ENCODE assay signal across 19 mouse cellular contexts in genomic region chr4:35322432-35323173, GRCm38 (mm10).
DNase-seq lines count a peak whose midpoint lies in the region; ATAC-seq and TF ChIP-seq lines count a peak whose summit lies in the region.
"Had no signal": no experiment of that assay in that cellular context is flagged by ENCODE, and none has a peak within 500 bp of the region (broad histone marks: within the 10 kb centered on the region; RNA-seq: fewer than 3 reads in every experiment).

No protein-coding gene starts in this region.

- H3K27ac ChIP-seq in stomach, embryonic 15.5 days, result no peak overlapping the region
- no peak overlapping the region for H3K27ac ChIP-seq in stomach, postnatal 0 days (replicated peaks)
- H3K27ac ChIP-seq in liver, embryonic 12.5 days, result no peak overlapping the region
- H3K27ac ChIP-seq in liver, embryonic 16.5 days (ENCODE audit: low read length), result no peak overlapping the region
- H3K27ac ChIP-seq in forebrain, embryonic 15.5 days (replicated peaks), result no peak overlapping the region
- no peak overlapping the region for H3K27ac ChIP-seq in hindbrain, postnatal 0 days
- H3K27ac ChIP-seq: embryonic facial prominence, embryonic 12.5 days; forebrain, embryonic 13.5 days; gastrocnemius, adult 2 months; heart, embryonic 13.5 days had no signal

- DNase-seq in stomach, postnatal 0 days (ENCODE audit: low spot score), result no peak
- DNase-seq in hindbrain, postnatal 0 days (ENCODE audit: low spot score), result no peak
- DNase-seq in gastrocnemius, postnatal 10 days, result no peak
- no peak for DNase-seq in thymus, postnatal 4 days
- DNase-seq: adrenal gland, postnatal 10 days; cerebellum, adult 11-12 months; cerebellum, adult 9-10 months; cerebellum, postnatal 25 days; gastrocnemius, adult 2 months; gastrocnemius, postnatal 36 days; heart, postnatal 36 days had no signal

- 88% methylated on average over 2 of the region's 2 CpGs for WGBS in stomach, embryonic 15.5 days
- WGBS in stomach, postnatal 0 days, result 83% methylated on average over 2 of the region's 2 CpGs
- WGBS in liver, embryonic 12.5 days (ENCODE audit: insufficient replicate concordance), result 59% methylated on average over 2 of the region's 2 CpGs
- 55% methylated on average over 2 of the region's 2 CpGs for WGBS in liver, embryonic 16.5 days (ENCODE audit: insufficient replicate concordance)
- WGBS in forebrain, embryonic 15.5 days, result 93% methylated on average over 2 of the region's 2 CpGs
- 88% methylated on average over 2 of the region's 2 CpGs for WGBS in hindbrain, postnatal 0 days

- no peaks in the 10 kb centered on the region for H3K36me3 ChIP-seq in stomach, embryonic 15.5 days
- H3K36me3 ChIP-seq in stomach, postnatal 0 days (ENCODE audit: control insufficient read depth, insufficient read depth, low read length), result no peaks in the 10 kb centered on the region
- H3K36me3 ChIP-seq in liver, embryonic 12.5 days, result no peaks in the 10 kb centered on the region
- H3K36me3 ChIP-seq in liver, embryonic 16.5 days (ENCODE audit: control insufficient read depth, insufficient read depth), result no peaks in the 10 kb centered on the region
- H3K36me3 ChIP-seq in forebrain, embryonic 15.5 days, result no peaks in the 10 kb centered on the region
- H3K36me3 ChIP-seq in hindbrain, postnatal 0 days (ENCODE audit: insufficient read depth, low read length), result no peaks in the 10 kb centered on the region
- H3K36me3 ChIP-seq: embryonic facial prominence, embryonic 12.5 days; heart, embryonic 13.5 days had no signal

- no peaks in the 10 kb centered on the region for H3K4me1 ChIP-seq in stomach, embryonic 15.5 days
- no peaks in the 10 kb centered on the region for H3K4me1 ChIP-seq in stomach, postnatal 0 days (replicated peaks; ENCODE audit: control insufficient read depth, insufficient read depth)
- H3K4me1 ChIP-seq in liver, embryonic 12.5 days, result peaks cover 20% of the 10 kb centered on the region
- peaks cover 2% of the 10 kb centered on the region; the same call in 1 of the 2 replicates for H3K4me1 ChIP-seq in liver, embryonic 16.5 days (ENCODE audit: control insufficient read depth, low read depth, low read length)
- no peaks in the 10 kb centered on the region for H3K4me1 ChIP-seq in forebrain, embryonic 15.5 days
- H3K4me1 ChIP-seq in hindbrain, postnatal 0 days (ENCODE audit: insufficient read depth, low read length), result no peaks in the 10 kb centered on the region
- H3K4me1 ChIP-seq: embryonic facial prominence, embryonic 12.5 days; forebrain, embryonic 13.5 days; heart, embryonic 13.5 days had no signal

- TF ChIP-seq EP300 in stomach, postnatal 0 days (optimal IDR thresholded peaks at IDR 0.05), result no peak

- peak; percentile 53 for ATAC-seq in stomach, embryonic 15.5 days (ENCODE audit: insufficient read depth, low FRiP score, low read depth)
- ATAC-seq in stomach, postnatal 0 days (ENCODE audit: low FRiP score, low TSS enrichment), result no peak
- peak; percentile 59 for ATAC-seq in liver, embryonic 12.5 days
- peak; percentile 59 for ATAC-seq in liver, embryonic 16.5 days (ENCODE audit: low read depth)
- ATAC-seq in forebrain, embryonic 15.5 days (replicated peaks), result no peak
- no peak for ATAC-seq in hindbrain, postnatal 0 days
- ATAC-seq: forebrain, embryonic 13.5 days; hindbrain, embryonic 16.5 days had no signal

- H3K4me2 ChIP-seq in stomach, embryonic 15.5 days, result no peak overlapping the region
- no peak overlapping the region for H3K4me2 ChIP-seq in stomach, postnatal 0 days (replicated peaks; ENCODE audit: low read depth)
- H3K4me2 ChIP-seq in liver, embryonic 12.5 days, result no peak overlapping the region
- H3K4me2 ChIP-seq in liver, embryonic 16.5 days (ENCODE audit: low read depth, low read length), result no peak overlapping the region
- H3K4me2 ChIP-seq in forebrain, embryonic 15.5 days (replicated peaks), result no peak overlapping the region
- no peak overlapping the region for H3K4me2 ChIP-seq in hindbrain, postnatal 0 days (ENCODE audit: low read depth, low read length)
- H3K4me2 ChIP-seq: embryonic facial prominence, embryonic 12.5 days; forebrain, embryonic 13.5 days; heart, embryonic 13.5 days had no signal

- no peak for TF ChIP-seq CTCF in stomach, postnatal 0 days (IDR thresholded peaks at IDR 0.05; ENCODE audit: low read depth)
- TF ChIP-seq CTCF in hindbrain, postnatal 0 days (IDR thresholded peaks at IDR 0.05; ENCODE audit: low read depth), result no peak

- H3K9me3 ChIP-seq in stomach, embryonic 15.5 days, result no peaks in the 10 kb centered on the region
- no peaks in the 10 kb centered on the region for H3K9me3 ChIP-seq in stomach, postnatal 0 days (ENCODE audit: control insufficient read depth, low read length)
- H3K9me3 ChIP-seq in liver, embryonic 12.5 days (replicated peaks), result no peaks in the 10 kb centered on the region
- H3K9me3 ChIP-seq in liver, embryonic 16.5 days (replicated peaks; ENCODE audit: control insufficient read depth, low read length), result no peaks in the 10 kb centered on the region
- no peaks in the 10 kb centered on the region for H3K9me3 ChIP-seq in forebrain, embryonic 15.5 days
- no peaks in the 10 kb centered on the region for H3K9me3 ChIP-seq in hindbrain, postnatal 0 days (ENCODE audit: low read length)
- H3K9me3 ChIP-seq: embryonic facial prominence, embryonic 12.5 days; forebrain, embryonic 13.5 days; heart, embryonic 13.5 days had no signal

- H3K27me3 ChIP-seq in stomach, embryonic 15.5 days (replicated peaks), result no peaks in the 10 kb centered on the region
- no peaks in the 10 kb centered on the region for H3K27me3 ChIP-seq in stomach, postnatal 0 days (ENCODE audit: control insufficient read depth, insufficient read depth, low read length)
- H3K27me3 ChIP-seq in liver, embryonic 12.5 days (replicated peaks), result no peaks in the 10 kb centered on the region
- no peaks in the 10 kb centered on the region for H3K27me3 ChIP-seq in liver, embryonic 16.5 days (ENCODE audit: control insufficient read depth, insufficient read depth, low read depth, low read length)
- no peaks in the 10 kb centered on the region for H3K27me3 ChIP-seq in forebrain, embryonic 15.5 days
- no peaks in the 10 kb centered on the region for H3K27me3 ChIP-seq in hindbrain, postnatal 0 days (ENCODE audit: insufficient read depth, low read length)
- H3K27me3 ChIP-seq: embryonic facial prominence, embryonic 12.5 days; forebrain, embryonic 13.5 days; heart, embryonic 13.5 days had no signal

- H3K9ac ChIP-seq in stomach, embryonic 15.5 days, result no peak overlapping the region
- H3K9ac ChIP-seq in stomach, postnatal 0 days (ENCODE audit: low read length), result no peak overlapping the region
- no peak overlapping the region for H3K9ac ChIP-seq in liver, embryonic 12.5 days
- no peak overlapping the region for H3K9ac ChIP-seq in liver, embryonic 16.5 days (ENCODE audit: low read depth, low read length)
- H3K9ac ChIP-seq in forebrain, embryonic 15.5 days (replicated peaks), result no peak overlapping the region
- no peak overlapping the region for H3K9ac ChIP-seq in hindbrain, postnatal 0 days (replicated peaks; ENCODE audit: low read length)
- H3K9ac ChIP-seq: embryonic facial prominence, embryonic 12.5 days; forebrain, embryonic 13.5 days; heart, embryonic 13.5 days had no signal

- H3K4me3 ChIP-seq in stomach, embryonic 15.5 days (replicated peaks), result no peak overlapping the region
- no peak overlapping the region for H3K4me3 ChIP-seq in stomach, postnatal 0 days (ENCODE audit: low read depth, low read length)
- no peak overlapping the region for H3K4me3 ChIP-seq in liver, embryonic 12.5 days
- H3K4me3 ChIP-seq in liver, embryonic 16.5 days (ENCODE audit: low read depth, low read length), result no peak overlapping the region
- no peak overlapping the region for H3K4me3 ChIP-seq in forebrain, embryonic 15.5 days
- no peak overlapping the region for H3K4me3 ChIP-seq in hindbrain, postnatal 0 days (ENCODE audit: low read length)
- H3K4me3 ChIP-seq: embryonic facial prominence, embryonic 12.5 days; forebrain, embryonic 13.5 days; gastrocnemius, adult 2 months; heart, embryonic 13.5 days had no signal

Comparison
In these comparisons a context has a peak if more than half of its experiments do, and no peak if none do; other contexts are left out.
1. ATAC-seq: peak in stomach, embryonic 15.5 days (single experiment), liver, embryonic 12.5 days (single experiment) and liver, embryonic 16.5 days (single experiment); none in stomach, postnatal 0 days (single experiment), forebrain, embryonic 15.5 days (single experiment) and hindbrain, postnatal 0 days (single experiment).